Mouse (Mus musculus): Measurements from ENCODE around the gene Slc43a1. TPM values are rescaled to one million over a fixed set of nuclear protein-coding genes. Genes with fewer than 3 reads are reported as not detected.

The Slc43a1 gene
- polyA plus RNA-seq, 1 experiment from 2014 or later: 1.6 TPM

- WGBS: under 1% methylated on average over 32 of the region's 35 CpGs
- peak within 1 kb of the TSS; percentile 77 for H3K4me3 ChIP-seq (replicated peaks; ENCODE audit: low read length)
- peak within 1 kb of the TSS; percentile 98 for H3K4me2 ChIP-seq (replicated peaks)
- H3K27me3 ChIP-seq (ENCODE audit: control insufficient read depth, insufficient read depth, low read length): peaks cover 80% of the 10 kb centered on the region
- DNase-seq (ENCODE audit: low spot score) (peak; percentile 33), ATAC-seq (ENCODE audit: low FRiP score) (peak; percentile 7; the same call in 1 of the 2 replicates)
- H3K27ac ChIP-seq: peak within 1 kb of the TSS; percentile 24; the same call in 1 of the 2 replicates
- H3K36me3 ChIP-seq (replicated peaks; ENCODE audit: control insufficient read depth, insufficient read depth): no peaks in the 10 kb centered on the region
- no peaks in the 10 kb centered on the region for H3K9me3 ChIP-seq (ENCODE audit: control insufficient read depth, low read length)
- H3K4me1 ChIP-seq (replicated peaks; ENCODE audit: control insufficient read depth, insufficient read depth, low read length): peaks cover 20% of the 10 kb centered on the region
- H3K9ac ChIP-seq: peak within 1 kb of the TSS; percentile 57
These were observed 47.6 kb downstream of the Slc43a1 start, which contains the start of gene Rtn4rl2 for GRCm38 (mm10) chr2:84886234-84886731. Gene Rtn4rl2, minus strand, starts transcription at chr2:84886710.

GRCm38 (mm10) chr2:84886821-84887281, 48.2 kb downstream of the Slc43a1 start:
- H3K27ac ChIP-seq: peak overlapping the region; percentile 24; the same call in 1 of the 2 replicates

GRCm38 (mm10) chr2:84887411-84888271, 49.0 kb downstream of the Slc43a1 start:
- H3K9ac ChIP-seq: peak overlapping the region; percentile 57
- H3K36me3 ChIP-seq (replicated peaks; ENCODE audit: control insufficient read depth, insufficient read depth): no peaks in the 10 kb centered on the region
- WGBS: under 1% methylated on average over 58 of the region's 58 CpGs
- H3K9me3 ChIP-seq (ENCODE audit: control insufficient read depth, low read length): no peaks in the 10 kb centered on the region
- peak overlapping the region; percentile 98 for H3K4me2 ChIP-seq (replicated peaks)
- H3K27ac ChIP-seq: no peak overlapping the region
- peaks cover 72% of the 10 kb centered on the region for H3K27me3 ChIP-seq (ENCODE audit: control insufficient read depth, insufficient read depth, low read length)
- peak; percentile 75 for DNase-seq (ENCODE audit: low spot score)
- ATAC-seq (ENCODE audit: low FRiP score): peak; percentile 33
- H3K4me3 ChIP-seq (replicated peaks; ENCODE audit: low read length): peak overlapping the region; percentile 77
- H3K4me1 ChIP-seq (replicated peaks; ENCODE audit: control insufficient read depth, insufficient read depth, low read length): peaks cover 20% of the 10 kb centered on the region

More at GRCm38 (mm10) chr2:84886821-84887281, 48.2 kb downstream of the Slc43a1 start:
- Histone ChIP-seq H3K27me3 (ENCODE audit: control insufficient read depth, insufficient read depth, low read length) (peaks cover 77% of the 10 kb centered on the region), H3K36me3 (replicated peaks; ENCODE audit: control insufficient read depth, insufficient read depth) (no peaks in the 10 kb centered on the region), H3K4me1 (replicated peaks; ENCODE audit: control insufficient read depth, insufficient read depth, low read length) (peaks cover 20% of the 10 kb centered on the region), H3K9me3 (ENCODE audit: control insufficient read depth, low read length) (no peaks in the 10 kb centered on the region), H3K9ac (peak overlapping the region; percentile 57), H3K4me2 (replicated peaks) (peak overlapping the region; percentile 98), H3K4me3 (replicated peaks; ENCODE audit: low read length) (peak overlapping the region; percentile 77)
- peak; percentile 68 for DNase-seq (ENCODE audit: low spot score)
- 0% methylated on average over 32 of the region's 39 CpGs for WGBS
- peak; percentile 56 for ATAC-seq (ENCODE audit: low FRiP score)

GRCm38 (mm10) chr2:84888657-84889315, 50.1 kb downstream of the Slc43a1 start:
- ATAC-seq (ENCODE audit: low FRiP score) (no peak), DNase-seq (ENCODE audit: low spot score) (peak; percentile 64)
- Histone ChIP-seq H3K27ac (no peak overlapping the region), H3K4me2 (replicated peaks) (peak overlapping the region; percentile 52), H3K36me3 (replicated peaks; ENCODE audit: control insufficient read depth, insufficient read depth) (no peaks in the 10 kb centered on the region), H3K4me3 (replicated peaks; ENCODE audit: low read length) (peak overlapping the region; percentile 22), H3K27me3 (ENCODE audit: control insufficient read depth, insufficient read depth, low read length) (peaks cover 61% of the 10 kb centered on the region), H3K9ac (0 out of 2 replicates have a peak overlapping the region, but pooled peaks have one; percentile 20), H3K4me1 (replicated peaks; ENCODE audit: control insufficient read depth, insufficient read depth, low read length) (peaks cover 15% of the 10 kb centered on the region), H3K9me3 (ENCODE audit: control insufficient read depth, low read length) (no peaks in the 10 kb centered on the region)
- WGBS: 2% methylated on average over 28 of the region's 28 CpGs

- ATAC-seq (ENCODE audit: low FRiP score) (no peak), DNase-seq (ENCODE audit: low spot score) (no peak)
- Histone ChIP-seq H3K9me3 (ENCODE audit: control insufficient read depth, low read length) (no peaks in the 10 kb centered on the region), H3K4me1 (replicated peaks; ENCODE audit: control insufficient read depth, insufficient read depth, low read length) (peaks cover 14% of the 10 kb centered on the region), H3K4me2 (replicated peaks) (peak overlapping the region; percentile 52), H3K27me3 (ENCODE audit: control insufficient read depth, insufficient read depth, low read length) (peaks cover 54% of the 10 kb centered on the region), H3K9ac (0 out of 2 replicates have a peak overlapping the region, but pooled peaks have one; percentile 20), H3K36me3 (replicated peaks; ENCODE audit: control insufficient read depth, insufficient read depth) (no peaks in the 10 kb centered on the region), H3K4me3 (replicated peaks; ENCODE audit: low read length) (peak overlapping the region; percentile 22), H3K27ac (no peak overlapping the region)
- 21% methylated on average over 14 of the region's 14 CpGs for WGBS
These were observed 50.8 kb downstream of the Slc43a1 start for GRCm38 (mm10) chr2:84889316-84890044.

GRCm38 (mm10) chr2:84890045-84890340, 51.3 kb downstream of the Slc43a1 start:
- Histone ChIP-seq H3K27me3 (ENCODE audit: control insufficient read depth, insufficient read depth, low read length) (peaks cover 49% of the 10 kb centered on the region), H3K27ac (no peak overlapping the region), H3K4me2 (replicated peaks) (no peak overlapping the region), H3K4me1 (replicated peaks; ENCODE audit: control insufficient read depth, insufficient read depth, low read length) (peaks cover 14% of the 10 kb centered on the region), H3K4me3 (replicated peaks; ENCODE audit: low read length) (no peak overlapping the region), H3K9ac (no peak overlapping the region), H3K36me3 (replicated peaks; ENCODE audit: control insufficient read depth, insufficient read depth) (no peaks in the 10 kb centered on the region), H3K9me3 (ENCODE audit: control insufficient read depth, low read length) (no peaks in the 10 kb centered on the region)
- ATAC-seq (ENCODE audit: low FRiP score): no peak
- DNase-seq (ENCODE audit: low spot score): peak; percentile 84
- WGBS: 2% methylated on average over 5 of the region's 5 CpGs

GRCm38 (mm10) chr2:84893359-84893758, 54.7 kb downstream of the Slc43a1 start:
- H3K36me3 ChIP-seq (replicated peaks; ENCODE audit: control insufficient read depth, insufficient read depth): no peaks in the 10 kb centered on the region
- H3K27ac ChIP-seq: no peak overlapping the region
- H3K4me1 ChIP-seq (replicated peaks; ENCODE audit: control insufficient read depth, insufficient read depth, low read length): peaks cover 9% of the 10 kb centered on the region; the same call in 1 of the 2 replicates
- 56% methylated on average over 6 of the region's 6 CpGs for WGBS
- no peaks in the 10 kb centered on the region for H3K9me3 ChIP-seq (ENCODE audit: control insufficient read depth, low read length)
- peak; percentile 17 for DNase-seq (ENCODE audit: low spot score)
- no peak for ATAC-seq (ENCODE audit: low FRiP score)
- H3K4me2 ChIP-seq (replicated peaks): no peak overlapping the region
- H3K4me3 ChIP-seq (replicated peaks; ENCODE audit: low read length): no peak overlapping the region
- no peak overlapping the region for H3K9ac ChIP-seq
- H3K27me3 ChIP-seq (ENCODE audit: control insufficient read depth, insufficient read depth, low read length): peaks cover 17% of the 10 kb centered on the region

- Histone ChIP-seq H3K27ac (no peak overlapping the region), H3K36me3 (replicated peaks; ENCODE audit: control insufficient read depth, insufficient read depth) (no peaks in the 10 kb centered on the region)
- ATAC-seq (ENCODE audit: low FRiP score): no peak
These were observed 57.0 kb downstream of the Slc43a1 start for GRCm38 (mm10) chr2:84895495-84896198.

More at GRCm38 (mm10) chr2:84895495-84896198, 57.0 kb downstream of the Slc43a1 start:
- H3K9me3 ChIP-seq (ENCODE audit: control insufficient read depth, low read length): no peaks in the 10 kb centered on the region
- H3K4me1 ChIP-seq (replicated peaks; ENCODE audit: control insufficient read depth, insufficient read depth, low read length): no peaks in the 10 kb centered on the region
- whole genome bisulfite sequencing: 65% methylated on average over 4 of the region's 4 CpGs
- H3K9ac ChIP-seq: no peak overlapping the region
- no peak overlapping the region for H3K4me2 ChIP-seq (replicated peaks)
- no peak overlapping the region for H3K4me3 ChIP-seq (replicated peaks; ENCODE audit: low read length)
- peak; percentile 10 for DNase-seq (ENCODE audit: low spot score)
- H3K27me3 ChIP-seq (ENCODE audit: control insufficient read depth, insufficient read depth, low read length): peaks cover 3% of the 10 kb centered on the region; the same call in 1 of the 2 replicates
